Comparison of ENCODE assay signal across 9 mouse cellular contexts in genomic region chr10:29534830-29535227, GRCm38 (mm10). TPM values are rescaled to one million over a fixed set of nuclear protein-coding genes. Genes with fewer than 3 reads are reported as not detected.
DNase-seq lines count a peak whose midpoint lies in the region; ATAC-seq and TF ChIP-seq lines count a peak whose summit lies in the region.
"Had no signal": no experiment of that assay in that cellular context is flagged by ENCODE, and none has a peak within 500 bp of the region (broad histone marks: within the 10 kb centered on the region; RNA-seq: fewer than 3 reads in every experiment).

No protein-coding gene starts in this region.

- TF ChIP-seq POLR2A in CH12.LX (IDR thresholded peaks at IDR 0.05; ENCODE audit: low read depth, low read length), result no peak

- ATAC-seq in forebrain, embryonic 16.5 days, result 0 out of 2 replicates have a peak, but pooled peaks have one; percentile 4
- no peak for ATAC-seq in liver, postnatal 0 days
- no peak for ATAC-seq in activated CD4-positive, CD25-positive, alpha-beta regulatory T cell, adult 4 months
- ATAC-seq in megakaryocyte-erythroid progenitor cell, adult 5-6 weeks (replicated peaks; ENCODE audit: low FRiP score, low TSS enrichment, poor library complexity, severe bottlenecking), result no peak

- dilution Hi-C loops in CH12.LX (cut with MboI; ENCODE audit: extremely low pct_ligation_motif_present, extremely low pct_unique_long_range_greater_than_20kb, low sequenced_read_pairs), result no loop called here

- 1% methylated on average over 6 of the region's 7 CpGs for WGBS in forebrain, embryonic 16.5 days
- WGBS in liver, postnatal 0 days (ENCODE audit: insufficient replicate concordance), result 4% methylated on average over 7 of the region's 7 CpGs

- H3K27ac ChIP-seq in CH12.LX (ENCODE audit: insufficient read depth, low read depth), result no peak overlapping the region
- H3K27ac ChIP-seq in forebrain, embryonic 16.5 days (ENCODE audit: low read length), result peak overlapping the region; percentile 46; the same call in 1 of the 2 replicates
- no peak overlapping the region for H3K27ac ChIP-seq in liver, postnatal 0 days (ENCODE audit: low read depth)
- H3K27ac ChIP-seq: macrophage had no signal

- H3K79me2 ChIP-seq in CH12.LX (replicated peaks; ENCODE audit: control insufficient read depth, extremely low read depth, insufficient read depth, poor library complexity, severe bottlenecking), result no peaks in the 10 kb centered on the region

- TF ChIP-seq EP300 in CH12.LX (IDR thresholded peaks at IDR 0.05; ENCODE audit: low read length), result no peak
- no peak for TF ChIP-seq EP300 in liver, postnatal 0 days (IDR thresholded peaks at IDR 0.05; ENCODE audit: low read depth)

- no peaks in the 10 kb centered on the region for H3K9me3 ChIP-seq in CH12.LX (replicated peaks; ENCODE audit: low read length)
- H3K9me3 ChIP-seq in forebrain, embryonic 16.5 days (ENCODE audit: control insufficient read depth, low read length), result no peaks in the 10 kb centered on the region
- H3K9me3 ChIP-seq in liver, postnatal 0 days (ENCODE audit: low read length), result no peaks in the 10 kb centered on the region

- H3K4me2 ChIP-seq in CH12.LX (ENCODE audit: insufficient read depth, low read depth, poor library complexity, severe bottlenecking), result peak overlapping the region; percentile 57
- peak overlapping the region; percentile 78 for H3K4me2 ChIP-seq in forebrain, embryonic 16.5 days (ENCODE audit: low read length)
- peak overlapping the region; percentile 77 for H3K4me2 ChIP-seq in liver, postnatal 0 days (ENCODE audit: low read depth, low read length)

- H3K36me3 ChIP-seq in CH12.LX (replicated peaks in 1 of 2; ENCODE audit: control insufficient read depth in 1 of 2, insufficient read depth in 1 of 2, low read length in 1 of 2), result no peaks in the 10 kb centered on the region
- no peaks in the 10 kb centered on the region for H3K36me3 ChIP-seq in forebrain, embryonic 16.5 days (ENCODE audit: control insufficient read depth, insufficient read depth)
- H3K36me3 ChIP-seq in liver, postnatal 0 days (replicated peaks; ENCODE audit: insufficient read depth, low read length), result no peaks in the 10 kb centered on the region

- no peak for TF ChIP-seq CTCF in CH12.LX (conservative IDR thresholded peaks at IDR 0.05 in 1 of 2, IDR thresholded peaks at IDR 0.05 in 1 of 2; ENCODE audit: low read depth in 2 of 2, low read length in 2 of 2)
- TF ChIP-seq CTCF in liver, postnatal 0 days (IDR thresholded peaks at IDR 0.05; ENCODE audit: low read depth), result no peak

- DNase-seq in embryo, embryonic 11 days, result peak; percentile 32
- no peak for DNase-seq in embryo, embryonic 9.5 days (ENCODE audit: extremely low spot score)
- DNase-seq in CH12.LX (ENCODE audit: extremely low read depth), result no peak
- no peak for DNase-seq in liver, postnatal 0 days
- DNase-seq in spleen, adult 12 weeks (ENCODE audit: low spot score), result no peak

- no peaks in the 10 kb centered on the region for H3K4me1 ChIP-seq in CH12.LX (ENCODE audit: control insufficient read depth in 1 of 2, insufficient read depth in 2 of 2)
- H3K4me1 ChIP-seq in forebrain, embryonic 16.5 days (replicated peaks; ENCODE audit: control insufficient read depth, insufficient read depth, low read length), result peaks cover 27% of the 10 kb centered on the region
- H3K4me1 ChIP-seq in liver, postnatal 0 days (ENCODE audit: insufficient read depth), result no peaks in the 10 kb centered on the region

- H3K9ac ChIP-seq in CH12.LX (ENCODE audit: insufficient read depth, low read depth), result no peak overlapping the region
- H3K9ac ChIP-seq in forebrain, embryonic 16.5 days (replicated peaks; ENCODE audit: low read depth, low read length), result peak overlapping the region; percentile 78
- H3K9ac ChIP-seq in liver, postnatal 0 days (replicated peaks), result no peak overlapping the region

- no peak for TF ChIP-seq RAD21 in CH12.LX (IDR thresholded peaks at IDR 0.05; ENCODE audit: low read depth, low read length)

- no peaks in the 10 kb centered on the region for H3K27me3 ChIP-seq in CH12.LX (replicated peaks)
- 0 out of 2 replicates have a peak, but pooled peaks cover 6% of the 10 kb centered on the region for H3K27me3 ChIP-seq in forebrain, embryonic 16.5 days (replicated peaks; ENCODE audit: control insufficient read depth, insufficient read depth, low read length)
- peaks cover 45% of the 10 kb centered on the region for H3K27me3 ChIP-seq in liver, postnatal 0 days (ENCODE audit: insufficient read depth, low read length)

- H3K4me3 ChIP-seq in CH12.LX (replicated peaks in 1 of 3; ENCODE audit: low read depth in 2 of 3, low read length in 2 of 3, poor library complexity in 1 of 3), result no peak overlapping the region
- H3K4me3 ChIP-seq in forebrain, embryonic 16.5 days (replicated peaks; ENCODE audit: low read length), result peak overlapping the region; percentile 71
- H3K4me3 ChIP-seq in liver, postnatal 0 days (ENCODE audit: low read depth, low read length), result peak overlapping the region; percentile 55

- in situ Hi-C loops in CH12.LX (cut with MboI; ENCODE audit: low pct_ligation_motif_present, low pct_unique_long_range_greater_than_20kb, low sequenced_read_pairs), result no loop called here

TF ChIP-seq in CH12.LX, 34 proteins besides CTCF, POLR2A, EP300 and RAD21:
- TF ChIP-seq TBP (conservative IDR thresholded peaks at IDR 0.05; ENCODE audit: low read depth, low read length) (no peak), ETS1 (conservative IDR thresholded peaks at IDR 0.05; ENCODE audit: low read depth, low read length) (no peak), E2F4 (IDR thresholded peaks at IDR 0.05; ENCODE audit: insufficient replicate concordance, low read depth, low read length) (no peak), KAT2A (IDR thresholded peaks at IDR 0.05; ENCODE audit: insufficient replicate concordance, low read length) (no peak), JUND (conservative IDR thresholded peaks at IDR 0.05; ENCODE audit: low read depth, low read length) (no peak), JUN (IDR thresholded peaks at IDR 0.05; ENCODE audit: insufficient read depth, low read depth, low read length) (no peak), MAFK (IDR thresholded peaks at IDR 0.05; ENCODE audit: insufficient replicate concordance, low read length) (no peak), POLR2AphosphoS2 (IDR thresholded peaks at IDR 0.05; ENCODE audit: low read depth, low read length) (no peak), RCOR1 (conservative IDR thresholded peaks at IDR 0.05; ENCODE audit: low read depth, low read length) (no peak), MYC (IDR thresholded peaks at IDR 0.05; ENCODE audit: low read depth, low read length) (no peak)

RNA-seq across cellular contexts. Expression of gene Rspo3, which starts 0.8 kb away (rescaled TPM):
- total RNA-seq in CH12.LX (2012; rRNA removed) (not detected in 2 replicates), CH12.LX (2014; rRNA removed) (not detected in 2 replicates)
- polyA plus RNA-seq in CH12.LX (2012; ENCODE audit: insufficient read length, low read depth), result not detected in 2 replicates
- polyA plus RNA-seq in forebrain, embryonic 16.5 days (2015; fragmentation: Nextera tagmentation; extraction: Ambion mirVana), result 15.6 and 19.2 TPM in 2 replicates
- 4.7 and 4.9 TPM in 2 replicates for polyA plus RNA-seq in liver, postnatal 0 days (2015; fragmentation: Nextera tagmentation; extraction: Ambion mirVana)
- polyA plus RNA-seq in activated CD4-positive, CD25-positive, alpha-beta regulatory T cell, adult 4 months (2017; shearing (Covaris generic)), result under 1 TPM in 1 of 2 experiments, not detected in 1; 0.15 TPM
- total RNA-seq in megakaryocyte-erythroid progenitor cell, adult 5-6 weeks (2014; fragmentation: Nextera tagmentation), result not detected in 2 replicates
- total RNA-seq in megakaryocyte-erythroid progenitor cell, adult 5-6 weeks (2017), result not detected in 2 replicates
- polyA plus RNA-seq: macrophage had no signal

Comparison
In these comparisons a context has a peak if more than half of its experiments do, and no peak if none do; other contexts are left out.
1. H3K4me3 ChIP-seq: peak in forebrain, embryonic 16.5 days (single experiment) and liver, postnatal 0 days (single experiment); none in CH12.LX (0 of 3).
2. Peak in every context shown above with its lines, with median percentiles within 50 percentile points of each other: H3K4me2 ChIP-seq.